Mouse (Mus musculus) embryo, embryonic 10.5 days (tissue): ENCODE measurements around the gene Arid2.
"Not testable (repeated sequence)": the region's sequence is repeated elsewhere in the genome, so short reads cannot be mapped to it uniquely, and the experiment has no call there.

Source experiments
- DNase-seq: peaks from one replicate; pipeline ENCODE4 v3.0.0-alpha.2; 2015; ENCODE audit warnings: low spot score

Arid2 gene

GRCm38 (mm10) chr15:96286015-96286934 is 1.0 kb upstream of the Arid2 start:
- DNase-seq, result peak; percentile 95

DNA sequence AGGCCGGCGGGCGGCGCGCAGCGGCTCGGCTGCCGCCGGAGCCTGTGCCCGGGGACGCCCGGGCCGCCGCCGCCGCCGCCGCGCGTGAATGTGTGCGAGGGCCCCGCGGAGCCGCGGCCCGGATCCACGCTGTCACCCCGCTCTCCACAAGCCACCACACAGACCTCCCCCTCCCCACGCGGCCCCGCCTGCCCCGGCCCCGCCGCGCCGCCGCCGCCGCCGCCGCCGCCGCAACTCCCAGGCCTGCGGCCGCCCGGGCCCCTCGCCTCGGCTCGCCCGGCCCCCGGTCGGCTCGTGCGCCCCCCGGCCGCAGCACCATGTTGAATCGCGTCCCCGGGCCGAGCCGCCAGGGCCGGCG is 404 bp upstream of the Arid2 start:
- DNase-seq, result no peak

DNA sequence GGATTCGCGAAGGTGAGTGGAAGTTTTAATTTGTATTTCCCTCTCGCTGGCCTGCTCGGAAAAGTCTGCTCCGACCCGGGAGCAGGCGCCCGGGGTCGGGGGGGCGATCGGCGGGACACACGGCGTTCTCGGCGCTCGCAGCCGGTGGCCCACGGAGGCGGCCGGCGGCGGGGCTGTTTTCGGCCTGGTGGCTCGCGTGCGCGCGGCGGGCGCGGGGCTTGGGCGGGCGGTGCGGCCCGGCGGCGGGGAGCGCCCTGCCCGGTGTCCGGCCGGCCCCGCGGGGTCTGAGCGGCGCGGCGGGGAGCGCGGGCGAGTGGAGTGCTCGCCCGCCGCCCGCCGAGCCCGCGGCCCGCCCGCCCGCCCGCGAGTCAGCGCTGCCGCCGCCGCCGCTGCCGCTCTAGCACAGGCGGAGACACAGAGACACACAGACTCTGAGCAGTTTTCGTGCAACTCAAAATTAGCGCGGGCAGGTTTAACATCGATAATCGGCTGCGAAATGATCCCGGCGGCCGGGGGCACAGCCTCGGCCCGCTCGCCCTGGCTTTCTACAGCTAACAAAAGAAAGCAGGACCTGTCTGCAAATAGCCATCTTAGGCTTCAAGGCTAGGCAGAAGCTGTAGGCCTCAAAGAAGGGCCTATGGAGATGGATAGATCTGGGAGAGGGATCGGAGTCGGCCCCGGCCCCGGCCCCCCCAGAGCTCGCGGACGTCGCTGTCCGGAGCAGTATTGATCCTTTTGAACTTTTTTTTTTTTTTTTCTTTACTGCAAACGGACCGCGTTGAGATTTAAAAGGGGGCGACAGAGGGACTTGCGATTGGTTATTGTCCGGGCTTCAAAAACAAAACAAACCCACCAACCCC is 888 bp downstream of the Arid2 start:
- peak; percentile 68 for DNase-seq

DNA sequence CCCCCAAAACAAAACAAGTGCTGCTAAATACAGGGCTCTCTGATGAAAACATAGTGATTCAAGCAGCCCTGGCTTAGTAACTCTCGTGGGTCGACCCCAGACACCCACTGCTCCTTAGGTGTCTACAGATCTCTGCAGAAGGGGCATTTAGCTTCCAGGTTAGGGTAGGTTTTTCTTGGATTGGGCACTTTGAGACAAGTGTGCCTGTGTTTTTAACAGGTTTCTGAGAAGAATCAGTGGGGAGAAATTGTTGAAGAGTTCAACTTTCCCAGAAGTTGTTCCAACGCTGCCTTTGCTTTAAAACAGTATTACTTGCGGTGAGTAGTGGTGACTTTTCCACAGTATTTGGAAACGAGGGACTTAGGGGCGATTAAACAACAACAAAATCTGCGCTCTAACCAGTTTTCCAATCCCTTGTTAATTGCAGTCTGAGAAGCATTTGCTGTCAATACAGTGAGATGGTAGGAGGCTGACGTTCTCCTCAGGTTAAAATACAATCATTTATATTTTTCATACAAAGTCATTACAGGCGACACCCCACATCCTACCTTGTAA is 1.6 kb downstream of the Arid2 start:
- peak; percentile 46 for DNase-seq

DNA sequence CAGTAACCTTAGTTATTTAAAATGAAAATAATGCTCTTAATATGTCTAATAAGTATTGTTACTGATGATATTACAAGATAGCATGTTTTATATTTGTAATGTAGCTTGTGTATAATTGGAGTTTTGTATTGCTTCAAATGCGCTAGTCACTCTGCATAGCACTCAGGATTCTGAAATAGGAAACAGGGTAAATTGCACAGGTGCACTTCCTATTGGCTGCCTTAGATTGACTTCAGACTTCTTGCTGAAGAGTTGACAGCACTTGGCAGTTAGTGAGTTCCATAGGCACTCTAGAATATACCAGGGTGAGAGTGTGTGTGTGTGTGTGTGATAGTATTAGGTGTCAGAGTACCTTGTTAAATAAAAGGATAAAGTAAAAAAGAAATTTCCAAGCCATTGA is 2.7 kb downstream of the Arid2 start:
- no peak for DNase-seq

DNA sequence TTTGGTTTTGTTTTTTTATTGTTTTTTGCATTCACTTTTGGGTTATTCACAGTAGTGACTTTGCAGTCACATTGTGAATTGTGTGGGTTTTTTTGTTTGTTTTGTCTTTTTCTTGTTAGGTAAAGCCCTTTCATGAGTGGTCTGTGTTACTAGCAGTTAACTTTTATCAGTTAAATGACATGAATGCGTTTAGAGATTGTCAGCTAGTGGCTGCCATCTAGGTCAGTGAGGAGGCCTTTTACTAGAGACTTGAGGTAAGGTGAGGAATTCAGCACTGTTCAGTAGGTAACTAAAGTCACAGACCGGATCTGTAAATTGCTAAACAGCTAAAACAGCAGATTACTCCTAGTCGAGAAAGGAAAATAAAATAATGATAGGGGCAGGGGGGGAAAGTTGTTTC is 6.1 kb downstream of the Arid2 start:
- DNase-seq, result no peak

DNA sequence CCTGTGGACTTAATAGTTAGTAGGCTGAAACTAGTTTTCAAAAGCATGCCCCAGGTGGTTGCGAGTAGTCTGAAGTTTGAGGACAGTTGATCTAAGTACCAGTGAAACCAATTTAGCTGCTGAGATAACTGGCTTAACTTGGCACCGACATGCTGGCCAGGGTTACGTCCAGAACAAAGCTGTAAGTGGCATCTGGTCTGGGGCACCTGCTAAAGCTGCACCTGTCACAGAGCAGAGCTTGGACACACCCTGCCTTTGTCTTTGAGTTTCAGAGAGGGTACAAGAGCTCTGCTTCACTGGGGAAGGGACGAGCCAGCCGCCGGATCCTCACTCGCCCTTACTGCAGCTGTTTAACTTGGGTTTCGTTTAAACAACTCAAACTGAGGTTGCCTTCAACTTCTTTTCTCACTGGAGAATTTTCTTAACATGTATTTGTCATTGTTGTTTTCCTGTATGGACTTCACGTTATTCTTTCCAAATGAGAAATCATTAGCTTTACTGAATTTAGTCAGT is 9.8 kb downstream of the Arid2 start:
- DNase-seq, result no peak

DNA sequence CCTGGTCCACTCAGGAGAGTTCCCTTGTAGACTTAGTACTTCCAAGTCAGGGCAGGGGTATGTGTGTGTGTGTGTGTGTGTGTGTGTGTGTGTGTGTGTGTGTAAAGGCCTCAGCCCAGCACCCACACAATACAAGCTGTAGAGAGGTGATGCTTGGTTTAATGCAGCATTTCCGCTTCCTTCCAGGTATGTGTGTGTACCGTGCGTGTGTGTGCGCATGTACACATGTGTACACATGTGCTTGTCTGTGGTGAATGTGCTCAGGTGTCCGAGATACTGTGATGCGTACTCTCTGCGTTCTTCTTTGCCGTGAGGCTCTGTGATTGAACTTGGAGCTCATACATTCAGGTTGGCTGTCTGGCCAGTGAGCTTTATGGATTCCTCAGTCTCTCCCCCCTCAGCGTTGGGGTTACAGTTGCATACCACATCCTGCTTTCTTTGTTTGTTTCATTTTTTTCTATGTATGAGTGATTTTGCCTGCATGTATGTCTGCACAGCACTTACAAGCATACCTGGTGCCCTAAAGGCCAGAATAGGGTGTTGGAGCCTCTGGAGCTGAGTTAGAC is 10.4 kb downstream of the Arid2 start:
- DNase-seq, result no peak

DNA sequence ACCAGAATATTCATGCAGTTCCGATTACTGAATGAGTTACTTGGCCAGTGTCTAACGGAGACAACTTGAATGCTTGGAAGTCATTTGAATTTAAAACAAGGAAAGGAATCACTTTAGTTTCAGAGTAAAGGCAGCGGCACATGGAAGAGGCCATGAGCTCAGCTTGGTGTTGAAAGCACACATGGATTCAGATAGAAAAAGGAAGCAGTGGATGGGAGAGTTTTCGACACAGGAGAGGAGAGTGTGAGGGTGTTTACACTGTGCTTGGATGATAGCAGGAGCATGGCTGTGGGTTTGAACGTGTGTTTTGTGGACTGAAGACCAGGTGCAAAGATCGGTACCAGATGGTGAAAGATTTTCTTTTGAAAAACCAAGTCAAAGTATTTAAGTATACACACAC is 22.0 kb downstream of the Arid2 start:
- no peak for DNase-seq

- DNase-seq, result no peak
These were observed 25.6 kb downstream of the Arid2 start for GRCm38 (mm10) chr15:96312902-96313301.

- no peak for DNase-seq
These were observed 28.3 kb downstream of the Arid2 start for GRCm38 (mm10) chr15:96315664-96316063.

- no peak for DNase-seq
These were observed 32.0 kb downstream of the Arid2 start for GRCm38 (mm10) chr15:96319335-96319734.

- DNase-seq, result no peak
These were observed 38.5 kb downstream of the Arid2 start for GRCm38 (mm10) chr15:96325726-96326328.

DNA sequence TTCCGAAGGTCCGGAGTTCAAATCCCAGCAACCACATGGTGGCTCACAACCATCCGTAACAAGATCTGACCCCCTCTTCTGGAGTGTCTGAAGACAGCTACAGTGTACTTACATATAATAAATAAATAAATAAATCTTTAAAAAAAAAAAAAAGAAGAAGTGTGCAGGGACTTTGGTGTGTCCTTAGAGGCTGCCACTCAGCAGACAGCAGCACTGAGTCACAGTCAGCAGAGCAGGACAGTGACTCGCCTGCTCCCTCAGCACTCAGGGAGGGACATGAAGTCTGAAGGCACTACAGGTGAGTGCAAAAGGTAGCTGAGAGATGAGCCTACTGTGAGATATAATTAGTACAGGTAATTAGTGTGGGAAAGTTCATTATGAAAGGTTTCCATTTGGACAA is 41.4 kb downstream of the Arid2 start:
- not testable (repeated sequence) for DNase-seq

- no peak for DNase-seq
These were observed 43.2 kb downstream of the Arid2 start for GRCm38 (mm10) chr15:96330536-96330935.

- DNase-seq, result no peak
These were observed 45.3 kb downstream of the Arid2 start for GRCm38 (mm10) chr15:96332468-96333213.

DNA sequence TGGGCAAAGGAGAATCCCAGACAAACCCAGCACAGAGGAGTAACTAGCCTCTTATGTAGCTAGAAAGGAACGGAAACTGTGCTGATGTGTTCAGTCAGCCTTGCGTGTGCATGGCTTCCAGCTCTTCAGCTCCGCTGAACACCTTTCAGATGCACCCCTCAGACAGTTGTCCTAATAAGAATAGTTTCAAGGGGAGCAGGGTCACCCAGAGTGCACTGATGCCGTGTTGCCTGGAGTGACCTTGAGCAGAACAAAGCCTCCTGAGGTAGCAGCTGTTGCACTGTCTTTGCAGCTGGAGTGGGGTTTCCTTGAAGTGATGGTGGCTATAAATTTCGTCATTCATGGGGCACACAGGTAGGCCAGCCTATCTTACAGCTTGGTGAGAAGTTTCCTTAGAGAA is 46.0 kb downstream of the Arid2 start:
- peak; percentile 18 for DNase-seq

- no peak for DNase-seq
These were observed 53.6 kb downstream of the Arid2 start for GRCm38 (mm10) chr15:96340924-96341323.

- DNase-seq, result no peak
These were observed 54.8 kb downstream of the Arid2 start for GRCm38 (mm10) chr15:96342097-96342496.

DNA sequence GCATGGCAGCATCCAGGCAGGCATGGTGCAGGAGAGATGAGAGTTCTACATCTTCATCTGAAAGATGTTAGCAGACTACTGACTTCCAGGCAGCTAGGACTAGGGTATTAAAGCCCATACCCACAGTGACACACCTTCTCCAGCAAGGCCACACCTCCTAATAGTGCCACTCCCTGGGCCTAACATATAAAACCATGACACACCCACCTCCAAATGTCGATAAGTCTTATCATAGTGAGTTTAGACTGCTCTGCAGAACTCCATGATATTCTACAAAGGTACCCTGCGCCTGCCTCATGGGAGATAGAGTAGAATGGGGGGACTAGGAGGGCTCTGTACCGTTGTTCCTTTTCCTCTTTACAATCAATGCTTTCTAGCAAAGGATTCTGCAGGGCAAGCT is 55.6 kb downstream of the Arid2 start:
- no peak for DNase-seq
